Mouse (Mus musculus) brain, embryonic 14.5 days (tissue): ENCODE data around the gene Cage1. TPM values are rescaled to one million over a fixed set of nuclear protein-coding genes. Genes with fewer than 3 reads are reported as not detected.

Experiments used
- DNase-seq: peaks from one replicate; pipeline ENCODE4 v3.0.0-alpha.2; 2011; ENCODE audit warnings: low read depth
- CTCF ChIP-seq: fragments of 200-500 bp; IDR thresholded peaks from 2 replicates; pipeline ENCODE4 v1.5.1; 2012; ENCODE audit warnings: inconsistent platforms, mild to moderate bottlenecking, moderate library complexity, borderline replicate concordance; ENCODE audit not compliant: insufficient read depth, insufficient read length; ENCODE audit errors: extremely low read depth
- POLR2A ChIP-seq: fragments of 200-500 bp; IDR thresholded peaks from 2 replicates; pipeline ENCODE4 v1.6.1; 2012; ENCODE audit warnings: mild to moderate bottlenecking, inconsistent platforms, borderline replicate concordance; ENCODE audit not compliant: poor library complexity, insufficient read depth, insufficient read length, severe bottlenecking; ENCODE audit errors: extremely low read depth
- polyA plus RNA-seq: library from polyadenylated mRNA; depleted of rRNA; stranded (reverse); fragments of >200 nt; gene quantifications from 2 replicates; pipeline ENCODE4 v1.2.3, GENCODE M21; 2012

The Cage1 gene
- polyA plus RNA-seq, 1 experiment: 1.2 TPM

GRCm38 (mm10) chr13:38049888-38050287, 13.0 kb upstream of the Cage1 start:
- no peak for TF ChIP-seq CTCF
- TF ChIP-seq POLR2A: no peak
- no peak for DNase-seq

DNA sequence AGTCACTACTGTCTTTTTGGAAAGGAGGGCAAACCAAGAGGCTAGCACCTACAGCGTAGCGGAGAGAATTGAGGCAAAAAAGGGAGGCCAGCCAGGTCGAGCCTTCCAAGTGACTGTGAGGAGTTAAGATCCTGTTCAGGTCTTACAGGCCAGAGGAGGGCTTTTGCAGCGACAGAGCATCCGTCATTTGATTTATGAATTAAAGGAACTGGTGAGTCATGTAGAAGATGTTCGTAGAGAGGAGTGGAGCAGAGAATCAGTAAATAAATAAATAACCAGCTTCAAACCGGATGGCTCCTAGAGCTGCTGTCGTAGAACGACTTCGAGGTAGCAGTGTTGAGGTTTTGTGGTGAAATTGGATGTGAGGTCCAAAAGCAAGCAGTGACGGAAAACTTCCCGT, 942 bp upstream of the Cage1 start:
- no peak for DNase-seq
- TF ChIP-seq POLR2A: no peak
- TF ChIP-seq CTCF: no peak

- TF ChIP-seq POLR2A (no peak), CTCF (no peak)
- no peak for DNase-seq
Measured at GRCm38 (mm10) chr13:38036343-38037043, 376 bp downstream of the Cage1 start, which contains the start of gene Riok1. Gene Riok1 (plus strand): TSS chr13:38036995.

GRCm38 (mm10) chr13:38028407-38028806, 8.5 kb downstream of the Cage1 start:
- TF ChIP-seq POLR2A (no peak), CTCF (no peak)
- DNase-seq: no peak

- no peak for TF ChIP-seq POLR2A
- DNase-seq: no peak
Measured at GRCm38 (mm10) chr13:38027618-38028248, 9.1 kb downstream of the Cage1 start.

- TF ChIP-seq POLR2A: no peak
- peak; percentile 15; the same call in 1 of the 2 replicates for TF ChIP-seq CTCF
- DNase-seq: no peak
Measured at GRCm38 (mm10) chr13:38025874-38026273, 11.0 kb downstream of the Cage1 start.

DNA sequence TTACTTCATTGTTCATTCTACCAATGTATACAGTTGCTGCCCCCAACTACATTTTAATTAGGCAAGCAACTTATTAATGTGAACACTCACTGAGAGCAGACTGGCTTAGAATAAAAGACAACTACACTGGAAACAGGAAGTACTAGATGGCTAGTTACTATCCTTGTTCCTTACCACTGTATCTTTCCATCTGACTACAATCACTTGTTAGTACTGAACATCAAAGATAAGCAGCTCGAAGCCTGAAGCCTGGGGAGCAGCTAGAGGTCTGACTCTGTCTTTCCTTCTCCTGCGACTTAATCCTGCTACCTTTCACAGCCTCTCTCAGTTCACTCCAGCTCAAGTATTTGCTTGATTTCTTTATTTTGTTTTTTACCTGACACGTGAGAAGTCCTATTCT, 18.1 kb downstream of the Cage1 start:
- TF ChIP-seq CTCF (no peak), POLR2A (no peak)
- DNase-seq: no peak

DNA sequence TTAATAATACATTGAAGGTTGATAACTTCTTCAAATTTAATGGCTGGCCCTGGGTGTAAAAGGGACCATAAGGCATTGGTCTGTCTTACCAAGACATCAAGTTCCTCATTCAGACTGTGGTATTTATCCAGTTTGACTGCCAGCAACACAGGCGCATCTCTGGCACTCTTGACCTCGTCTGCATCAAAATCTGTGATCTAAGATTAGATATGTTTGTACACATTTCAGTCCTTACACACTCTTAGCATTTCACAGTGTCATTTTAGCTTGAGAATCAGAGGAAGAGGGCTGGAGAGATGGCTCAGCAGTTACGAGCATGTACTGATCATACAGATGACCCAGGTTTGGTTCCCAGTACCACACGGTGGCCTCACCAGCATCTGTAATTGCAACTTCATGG, 21.3 kb downstream of the Cage1 start:
- no peak for DNase-seq
- TF ChIP-seq CTCF (no peak), POLR2A (no peak)

- no peak for DNase-seq
- TF ChIP-seq CTCF: no peak
- no peak for TF ChIP-seq POLR2A
Measured at GRCm38 (mm10) chr13:38012436-38012835, 24.4 kb downstream of the Cage1 start.

GRCm38 (mm10) chr13:38010444-38010910, 26.4 kb downstream of the Cage1 start:
- DNase-seq: no peak
- no peak for TF ChIP-seq CTCF
- TF ChIP-seq POLR2A: no peak

DNA sequence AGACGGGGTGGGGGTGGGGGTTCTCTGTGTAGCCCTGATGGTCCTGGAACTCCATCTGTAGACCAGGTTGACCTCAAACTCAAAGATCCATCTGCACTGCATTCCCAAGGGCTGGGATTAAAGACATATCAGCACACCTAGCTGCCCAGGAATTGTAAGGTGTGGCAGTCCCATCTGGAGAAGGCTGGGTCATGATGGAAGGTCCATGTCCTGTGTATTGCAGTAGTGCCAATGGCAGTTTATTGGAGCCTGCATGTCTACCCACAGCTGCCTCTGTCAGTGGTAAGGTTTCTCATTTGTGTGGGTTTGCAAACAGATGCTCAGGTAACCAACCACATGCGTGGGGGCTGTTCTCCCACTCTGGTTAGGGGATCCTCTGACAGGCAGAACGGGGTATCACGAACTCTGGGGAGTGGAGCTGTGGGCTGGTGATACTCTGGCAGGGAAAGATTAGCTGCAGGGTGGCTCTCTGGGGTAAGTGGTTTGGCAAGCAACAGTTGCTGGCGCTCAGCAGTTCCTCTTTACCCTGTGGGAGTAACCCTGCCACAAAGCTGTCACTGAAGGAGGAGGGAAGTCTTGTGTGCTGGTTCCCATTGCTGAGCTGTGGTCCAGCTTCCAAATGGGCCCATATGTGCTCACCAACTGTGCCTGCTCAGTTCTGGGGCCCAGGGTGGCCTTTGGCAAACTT, 27.0 kb downstream of the Cage1 start:
- no peak for DNase-seq
- TF ChIP-seq POLR2A (no peak), CTCF (no peak)
